Mouse (Mus musculus) cerebellum, postnatal 36 days (tissue): Measurements from ENCODE around the gene Olfr357.
A peak's percentile ranks its signal among the peaks of the same experiment; 100 is the strongest.

Source experiments
- DNase-seq, 2 experiments: peaks; one replicate each; pipeline ENCODE4 v3.0.0; 2021 to 2022; ENCODE audit warnings: mixed read lengths in 2 of 2

Olfr357 gene

DNA sequence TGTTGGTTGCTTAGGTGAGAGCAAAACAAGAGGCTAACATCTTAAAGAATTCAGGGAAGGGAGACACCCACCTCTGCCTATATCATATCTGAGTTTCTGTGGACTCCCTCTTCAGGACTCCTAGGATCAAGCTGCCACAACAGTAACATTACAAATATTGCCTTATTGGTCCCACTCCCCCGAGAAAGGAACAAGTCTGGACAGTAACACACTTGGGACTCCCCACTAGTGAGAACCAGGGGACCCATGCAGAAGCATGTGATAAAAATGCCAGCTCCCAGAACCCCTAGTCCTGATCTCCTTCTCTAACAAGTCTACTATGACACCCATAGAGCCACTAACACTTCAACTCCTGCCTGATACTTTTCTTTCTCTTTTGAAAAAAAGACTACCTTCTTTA, at the start of gene Olfr357:
Gene Olfr357 (plus strand): TSS at position 301 of the 400 bp plus-strand sequence.
- DNase-seq, result no peak

DNA sequence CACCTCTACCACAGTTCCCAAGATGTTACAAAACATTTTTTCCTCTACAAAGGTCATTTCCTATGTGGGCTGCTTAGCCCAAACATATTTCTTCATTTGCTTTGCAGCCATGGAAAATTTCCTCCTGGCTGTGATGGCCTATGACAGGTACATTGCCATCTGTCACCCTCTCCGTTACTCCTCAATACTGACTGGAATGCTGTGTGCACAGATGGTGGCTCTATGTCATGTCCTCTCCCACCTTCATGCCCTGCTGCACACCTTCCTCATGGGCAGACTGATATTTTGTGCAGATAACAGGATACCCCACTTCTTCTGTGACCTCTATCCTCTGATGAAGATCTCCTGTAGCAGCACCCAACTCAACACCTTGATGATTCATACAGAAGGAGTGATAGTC, 3.4 kb downstream of the Olfr357 start:
- DNase-seq, result peak; percentile 7 to 18

DNA sequence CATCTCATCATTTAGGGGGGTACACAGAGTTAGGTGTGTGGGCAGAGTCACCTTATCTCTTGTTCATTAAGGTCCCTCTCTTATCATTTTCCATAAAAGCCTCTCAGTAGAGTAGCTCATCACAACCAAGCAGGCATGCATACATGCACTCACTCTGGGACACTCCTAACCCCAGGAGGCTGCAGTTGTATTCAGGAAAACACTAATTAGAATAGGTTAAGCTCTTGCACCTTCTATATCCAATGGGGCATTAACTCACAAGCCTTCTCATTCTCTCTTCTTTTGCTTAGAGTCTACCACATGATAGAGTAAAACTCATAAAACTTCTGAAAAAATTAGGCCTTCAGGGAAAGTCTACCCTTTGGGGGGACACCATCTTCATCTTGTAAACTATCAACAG, 15.6 kb downstream of the Olfr357 start, which contains the start of gene Olfr358:
Gene Olfr358 (minus strand): TSS at position 101 of the 400 bp plus-strand sequence.
- DNase-seq, result no peak
